Mouse (Mus musculus) embryonic facial prominence, embryonic 10.5 days (tissue): ENCODE data around the gene Khdc4. TPM values are rescaled to one million over a fixed set of nuclear protein-coding genes. Genes with fewer than 3 reads are reported as not detected.
"Not testable (repeated sequence)": the region's sequence is repeated elsewhere in the genome, so short reads cannot be mapped to it uniquely, and the experiment has no call there.

Experiments used
- DNase-seq: peaks from one replicate; pipeline ENCODE4 v3.0.0-alpha.2; 2017; ENCODE audit warnings: low spot score
- H3K27ac ChIP-seq: fragments of 300-500 bp; sonication (generic); replicated peaks from 2 replicates; pipeline ENCODE4 v1.5.1; 2016; ENCODE audit warnings: mild to moderate bottlenecking
- H3K27me3 ChIP-seq: fragments of 300-500 bp; sonication (generic); replicated peaks from 2 replicates; pipeline ENCODE4 v1.6.1; 2016; ENCODE audit warnings: low read depth, mild to moderate bottlenecking; ENCODE audit not compliant: poor library complexity, severe bottlenecking
- H3K36me3 ChIP-seq: fragments of 300-500 bp; sonication (generic); replicated peaks from 2 replicates; pipeline ENCODE4 v1.6.1; 2016; ENCODE audit warnings: mild to moderate bottlenecking, moderate library complexity
- H3K4me1 ChIP-seq: fragments of 300-500 bp; sonication (generic); 2 replicates; pipeline ENCODE4 v1.6.1; 2016
- H3K4me3 ChIP-seq: fragments of 300-500 bp; sonication (generic); 2 replicates; pipeline ENCODE4 v1.5.1; 2016; ENCODE audit warnings: mild to moderate bottlenecking, moderate library complexity
- H3K9me3 ChIP-seq: fragments of 300-500 bp; sonication (generic); 2 replicates; pipeline ENCODE4 v1.6.1; 2016; ENCODE audit warnings: mild to moderate bottlenecking
- WGBS: fragments of 180-500 bp; shearing (Covaris S2); methylation state at CpG from one replicate; pipeline ENCODE4 v1.1.7; 2016; 5-methylcytosine and 5-hydroxymethylcytosine counted together
- polyA plus RNA-seq: library from polyadenylated mRNA; unstranded; fragments of >200 nt; fragmentation: Nextera tagmentation; extraction: Ambion mirVana; gene quantifications from 2 replicates; pipeline ENCODE4 v1.2.1, GENCODE M21; 2016

Khdc4 gene
- polyA plus RNA-seq, 1 experiment from 2014 or later: 98.6 TPM

- not testable (repeated sequence) for H3K9me3 ChIP-seq, H3K27ac ChIP-seq, DNase-seq, H3K27me3 ChIP-seq, H3K4me3 ChIP-seq
- H3K36me3 ChIP-seq: peaks cover 61% of the 10 kb centered on the region
- WGBS: 88% methylated on average over 5 of the region's 5 CpGs
- peaks cover 15% of the 10 kb centered on the region for H3K4me1 ChIP-seq
These were observed 30.1 kb downstream of the Khdc4 start for GRCm38 (mm10) chr3:88715716-88716115.

GRCm38 (mm10) chr3:88716399-88717197 is 31.0 kb downstream of the Khdc4 start, which contains the start of gene Rit1:
Gene Rit1 (plus strand): TSS chr3:88716838.
- Histone ChIP-seq H3K36me3 (peaks cover 61% of the 10 kb centered on the region), H3K4me3 (peak within 1 kb of the TSS; percentile 62), H3K4me1 (peaks cover 15% of the 10 kb centered on the region), H3K9me3 (no peaks in the 10 kb centered on the region), H3K27ac (peak within 1 kb of the TSS; percentile 78), H3K27me3 (no peaks in the 10 kb centered on the region)
- DNase-seq: peak; percentile 90
- 3% methylated on average over 27 of the region's 27 CpGs for WGBS

- 13% methylated on average over 9 of the region's 9 CpGs for WGBS
- H3K27ac ChIP-seq: peak overlapping the region; percentile 78
- H3K36me3 ChIP-seq: peaks cover 56% of the 10 kb centered on the region
These were observed 31.7 kb downstream of the Khdc4 start for GRCm38 (mm10) chr3:88717198-88717798.

GRCm38 (mm10) chr3:88717831-88718230 is 32.2 kb downstream of the Khdc4 start:
- peaks cover 15% of the 10 kb centered on the region for H3K4me1 ChIP-seq
- no peak for DNase-seq
- H3K27ac ChIP-seq: no peak overlapping the region
- WGBS: 85% methylated on average over 1 of the region's 1 CpGs
- no peaks in the 10 kb centered on the region for H3K27me3 ChIP-seq
- H3K36me3 ChIP-seq: peaks cover 50% of the 10 kb centered on the region
- H3K9me3 ChIP-seq: no peaks in the 10 kb centered on the region
- peak overlapping the region; percentile 62 for H3K4me3 ChIP-seq

More at GRCm38 (mm10) chr3:88717198-88717798, 31.7 kb downstream of the Khdc4 start:
- Histone ChIP-seq H3K27me3 (no peaks in the 10 kb centered on the region), H3K4me3 (peak overlapping the region; percentile 62), H3K9me3 (no peaks in the 10 kb centered on the region), H3K4me1 (peaks cover 15% of the 10 kb centered on the region)
- peak; percentile 35 for DNase-seq

GRCm38 (mm10) chr3:88719098-88719497 is 33.5 kb downstream of the Khdc4 start:
- Histone ChIP-seq H3K4me1 (peaks cover 15% of the 10 kb centered on the region), H3K9me3 (0 out of 2 replicates have a peak, but pooled peaks cover 6% of the 10 kb centered on the region), H3K36me3 (peaks cover 50% of the 10 kb centered on the region), H3K4me3 (no peak overlapping the region), H3K27me3 (no peaks in the 10 kb centered on the region), H3K27ac (no peak overlapping the region)
- DNase-seq: no peak
- 78% methylated on average over 2 of the region's 2 CpGs for WGBS

GRCm38 (mm10) chr3:88736556-88736955 is 51.0 kb downstream of the Khdc4 start:
- Histone ChIP-seq H3K9me3 (no peaks in the 10 kb centered on the region; the same call in 1 of the 2 replicates), H3K27ac (no peak overlapping the region), H3K27me3 (no peaks in the 10 kb centered on the region), H3K4me1 (no peaks in the 10 kb centered on the region), H3K36me3 (peaks cover 17% of the 10 kb centered on the region), H3K4me3 (no peak overlapping the region)
- 87% methylated on average over 2 of the region's 2 CpGs for WGBS
- DNase-seq: no peak

GRCm38 (mm10) chr3:88738641-88739040 is 53.0 kb downstream of the Khdc4 start:
- no peak overlapping the region for H3K4me3 ChIP-seq
- no peaks in the 10 kb centered on the region for H3K27me3 ChIP-seq
- H3K36me3 ChIP-seq: peaks cover 25% of the 10 kb centered on the region
- no peaks in the 10 kb centered on the region; the same call in 1 of the 2 replicates for H3K9me3 ChIP-seq
- no peak overlapping the region for H3K27ac ChIP-seq
- DNase-seq: peak; percentile 61
- WGBS: 58% methylated on average over 3 of the region's 3 CpGs
- H3K4me1 ChIP-seq: no peaks in the 10 kb centered on the region

GRCm38 (mm10) chr3:88740147-88740546 is 54.5 kb downstream of the Khdc4 start:
- Histone ChIP-seq H3K27ac (no peak overlapping the region), H3K36me3 (peaks cover 40% of the 10 kb centered on the region), H3K4me1 (no peaks in the 10 kb centered on the region), H3K27me3 (no peaks in the 10 kb centered on the region), H3K9me3 (peaks cover 2% of the 10 kb centered on the region; the same call in 1 of the 2 replicates), H3K4me3 (no peak overlapping the region)
- DNase-seq: no peak
- 94% methylated on average over 3 of the region's 3 CpGs for WGBS

GRCm38 (mm10) chr3:88745534-88745933 is 59.9 kb downstream of the Khdc4 start:
- WGBS: 92% methylated on average over 9 of the region's 9 CpGs
- Histone ChIP-seq H3K4me3 (no peak overlapping the region), H3K27ac (no peak overlapping the region), H3K27me3 (no peaks in the 10 kb centered on the region), H3K36me3 (peaks cover 90% of the 10 kb centered on the region), H3K4me1 (no peaks in the 10 kb centered on the region), H3K9me3 (peaks cover 30% of the 10 kb centered on the region)
- no peak for DNase-seq

GRCm38 (mm10) chr3:88746139-88746870 is 60.7 kb downstream of the Khdc4 start:
- no peak for DNase-seq
- H3K27me3 ChIP-seq: no peaks in the 10 kb centered on the region
- 93% methylated on average over 15 of the region's 15 CpGs for WGBS
- peaks cover 30% of the 10 kb centered on the region for H3K9me3 ChIP-seq
- H3K4me3 ChIP-seq: no peak overlapping the region
- H3K36me3 ChIP-seq: peaks cover 96% of the 10 kb centered on the region
- H3K27ac ChIP-seq: no peak overlapping the region
- no peaks in the 10 kb centered on the region for H3K4me1 ChIP-seq

GRCm38 (mm10) chr3:88746871-88747231 is 61.2 kb downstream of the Khdc4 start:
- Histone ChIP-seq H3K4me3 (no peak overlapping the region), H3K4me1 (no peaks in the 10 kb centered on the region), H3K27ac (no peak overlapping the region), H3K27me3 (no peaks in the 10 kb centered on the region), H3K36me3 (peaks cover 96% of the 10 kb centered on the region), H3K9me3 (peaks cover 30% of the 10 kb centered on the region)
- DNase-seq: no peak
- 89% methylated on average over 4 of the region's 4 CpGs for WGBS

GRCm38 (mm10) chr3:88754283-88754682 is 68.7 kb downstream of the Khdc4 start:
- Histone ChIP-seq H3K4me3 (no peak overlapping the region), H3K4me1 (peaks cover 25% of the 10 kb centered on the region), H3K9me3 (no peaks in the 10 kb centered on the region), H3K27me3 (no peaks in the 10 kb centered on the region), H3K27ac (no peak overlapping the region), H3K36me3 (peaks cover 79% of the 10 kb centered on the region)
- 72% methylated on average over 4 of the region's 4 CpGs for WGBS
- no peak for DNase-seq
